Mouse (Mus musculus): ENCODE measurements around the gene Tbc1d20. TPM values are rescaled to one million over a fixed set of nuclear protein-coding genes. Genes with fewer than 3 reads are reported as not detected.
"Not testable (repeated sequence)": the region's sequence is repeated elsewhere in the genome, so short reads cannot be mapped to it uniquely, and the experiment has no call there.

The Tbc1d20 gene
- total and polyA plus RNA-seq, 2 experiments from 2014 or later, result 26.9 to 57.1 TPM

GRCm38 (mm10) chr2:152287560-152287959 is 6.1 kb upstream of the Tbc1d20 start:
- ATAC-seq (ENCODE audit: low FRiP score) (no peak), DNase-seq (ENCODE audit: low spot score) (no peak)
- Histone ChIP-seq H3K4me3 (ENCODE audit: low read depth, low read length) (no peak overlapping the region), H3K4me2 (ENCODE audit: low read depth, low read length, poor library complexity, severe bottlenecking) (no peak overlapping the region), H3K36me3 (ENCODE audit: insufficient read depth, low read length) (peaks cover 13% of the 10 kb centered on the region; the same call in 1 of the 2 replicates), H3K27ac (ENCODE audit: low read depth, low read length) (no peak overlapping the region), H3K27me3 (ENCODE audit: insufficient read depth, low read length) (no peaks in the 10 kb centered on the region), H3K9ac (replicated peaks; ENCODE audit: low read length, poor library complexity, severe bottlenecking) (no peak overlapping the region), H3K9me3 (ENCODE audit: low read length) (no peaks in the 10 kb centered on the region), H3K4me1 (ENCODE audit: insufficient read depth, low read length) (no peaks in the 10 kb centered on the region)
- TF ChIP-seq CTCF (IDR thresholded peaks at IDR 0.05), result no peak
- WGBS, result 92% methylated on average over 5 of the region's 5 CpGs

GRCm38 (mm10) chr2:152288046-152288445 is 5.6 kb upstream of the Tbc1d20 start:
- no peak overlapping the region for H3K9ac ChIP-seq (replicated peaks; ENCODE audit: low read length, poor library complexity, severe bottlenecking)
- ATAC-seq (ENCODE audit: low FRiP score) (no peak), DNase-seq (ENCODE audit: low spot score) (no peak)
- peaks cover 13% of the 10 kb centered on the region; the same call in 1 of the 2 replicates for H3K36me3 ChIP-seq (ENCODE audit: insufficient read depth, low read length)
- H3K9me3 ChIP-seq (ENCODE audit: low read length), result no peaks in the 10 kb centered on the region
- no peaks in the 10 kb centered on the region for H3K4me1 ChIP-seq (ENCODE audit: insufficient read depth, low read length)
- no peak overlapping the region for H3K4me2 ChIP-seq (ENCODE audit: low read depth, low read length, poor library complexity, severe bottlenecking)
- 86% methylated on average over 8 of the region's 8 CpGs for WGBS
- TF ChIP-seq CTCF (IDR thresholded peaks at IDR 0.05), result no peak
- H3K27me3 ChIP-seq (ENCODE audit: insufficient read depth, low read length), result no peaks in the 10 kb centered on the region
- H3K4me3 ChIP-seq (ENCODE audit: low read depth, low read length), result no peak overlapping the region
- H3K27ac ChIP-seq (ENCODE audit: low read depth, low read length), result no peak overlapping the region

- H3K4me2 ChIP-seq (ENCODE audit: low read depth, low read length, poor library complexity, severe bottlenecking); DNase-seq (ENCODE audit: low spot score): not testable (repeated sequence)
These were observed 4.0 kb upstream of the Tbc1d20 start for GRCm38 (mm10) chr2:152289623-152290022.

GRCm38 (mm10) chr2:152292475-152292874 is 1.2 kb upstream of the Tbc1d20 start:
- H3K4me3 ChIP-seq (ENCODE audit: low read depth, low read length), result no peak overlapping the region
- no peaks in the 10 kb centered on the region for H3K9me3 ChIP-seq (ENCODE audit: low read length)
- no peak overlapping the region for H3K27ac ChIP-seq (ENCODE audit: low read depth, low read length)
- peaks cover 5% of the 10 kb centered on the region; the same call in 1 of the 2 replicates for H3K4me1 ChIP-seq (ENCODE audit: insufficient read depth, low read length)
- H3K4me2 ChIP-seq (ENCODE audit: low read depth, low read length, poor library complexity, severe bottlenecking), result no peak overlapping the region
- no peak for TF ChIP-seq CTCF (IDR thresholded peaks at IDR 0.05)
- H3K9ac ChIP-seq (replicated peaks; ENCODE audit: low read length, poor library complexity, severe bottlenecking), result no peak overlapping the region
- no peaks in the 10 kb centered on the region for H3K27me3 ChIP-seq (ENCODE audit: insufficient read depth, low read length)
- H3K36me3 ChIP-seq (ENCODE audit: insufficient read depth, low read length), result no peaks in the 10 kb centered on the region
- 57% methylated on average over 2 of the region's 2 CpGs for WGBS
- DNase-seq (ENCODE audit: low spot score), result no peak
- no peak for ATAC-seq (ENCODE audit: low FRiP score)

More at GRCm38 (mm10) chr2:152289623-152290022, 4.0 kb upstream of the Tbc1d20 start:
- not testable (repeated sequence) for H3K9me3 ChIP-seq (ENCODE audit: low read length); H3K36me3 ChIP-seq (ENCODE audit: insufficient read depth, low read length); H3K4me3 ChIP-seq (ENCODE audit: low read depth, low read length); ATAC-seq (ENCODE audit: low FRiP score); H3K9ac ChIP-seq (replicated peaks; ENCODE audit: low read length, poor library complexity, severe bottlenecking); H3K4me1 ChIP-seq (ENCODE audit: insufficient read depth, low read length); H3K27me3 ChIP-seq (ENCODE audit: insufficient read depth, low read length); H3K27ac ChIP-seq (ENCODE audit: low read depth, low read length)
- 86% methylated on average over 1 of the region's 2 CpGs for WGBS

GRCm38 (mm10) chr2:152293179-152293726 is 375 bp upstream of the Tbc1d20 start:
- ATAC-seq (ENCODE audit: low FRiP score), result peak; percentile 64
- Histone ChIP-seq H3K27me3 (ENCODE audit: insufficient read depth, low read length) (no peaks in the 10 kb centered on the region), H3K27ac (ENCODE audit: low read depth, low read length) (no peak overlapping the region), H3K9me3 (ENCODE audit: low read length) (no peaks in the 10 kb centered on the region), H3K36me3 (ENCODE audit: insufficient read depth, low read length) (no peaks in the 10 kb centered on the region; the same call in 1 of the 2 replicates), H3K4me3 (ENCODE audit: low read depth, low read length) (peak overlapping the region; percentile 81), H3K4me1 (ENCODE audit: insufficient read depth, low read length) (peaks cover 5% of the 10 kb centered on the region; the same call in 1 of the 2 replicates), H3K9ac (replicated peaks; ENCODE audit: low read length, poor library complexity, severe bottlenecking) (peak overlapping the region; percentile 71), H3K4me2 (ENCODE audit: low read depth, low read length, poor library complexity, severe bottlenecking) (peak overlapping the region; percentile 64)
- DNase-seq (ENCODE audit: low spot score), result no peak
- no peak for TF ChIP-seq CTCF (IDR thresholded peaks at IDR 0.05)
- under 1% methylated on average over 15 of the region's 15 CpGs for WGBS

GRCm38 (mm10) chr2:152294541-152294940 is 913 bp downstream of the Tbc1d20 start:
- H3K4me3 ChIP-seq (ENCODE audit: low read depth, low read length), result peak overlapping the region; percentile 81
- peak overlapping the region; percentile 71 for H3K9ac ChIP-seq (replicated peaks; ENCODE audit: low read length, poor library complexity, severe bottlenecking)
- peak overlapping the region; percentile 64 for H3K4me2 ChIP-seq (ENCODE audit: low read depth, low read length, poor library complexity, severe bottlenecking)
- no peaks in the 10 kb centered on the region for H3K9me3 ChIP-seq (ENCODE audit: low read length)
- H3K27ac ChIP-seq (ENCODE audit: low read depth, low read length), result no peak overlapping the region; the same call in 1 of the 2 replicates
- no peaks in the 10 kb centered on the region for H3K27me3 ChIP-seq (ENCODE audit: insufficient read depth, low read length)
- H3K36me3 ChIP-seq (ENCODE audit: insufficient read depth, low read length), result no peaks in the 10 kb centered on the region; the same call in 1 of the 2 replicates
- 41% methylated on average over 5 of the region's 5 CpGs for WGBS
- TF ChIP-seq CTCF (IDR thresholded peaks at IDR 0.05), result no peak
- no peak for ATAC-seq (ENCODE audit: low FRiP score)
- no peak for DNase-seq (ENCODE audit: low spot score)
- peaks cover 5% of the 10 kb centered on the region; the same call in 1 of the 2 replicates for H3K4me1 ChIP-seq (ENCODE audit: insufficient read depth, low read length)

Data from midbrain, postnatal 0 days (tissue).